Mouse (Mus musculus) liver (tissue): ENCODE data around the gene Sde2.

Experiments used
- DNase-seq: peaks from one replicate; pipeline ENCODE4 v3.0.0-alpha.2; 2020; ENCODE audit warnings: mixed read lengths

The Sde2 gene

DNA sequence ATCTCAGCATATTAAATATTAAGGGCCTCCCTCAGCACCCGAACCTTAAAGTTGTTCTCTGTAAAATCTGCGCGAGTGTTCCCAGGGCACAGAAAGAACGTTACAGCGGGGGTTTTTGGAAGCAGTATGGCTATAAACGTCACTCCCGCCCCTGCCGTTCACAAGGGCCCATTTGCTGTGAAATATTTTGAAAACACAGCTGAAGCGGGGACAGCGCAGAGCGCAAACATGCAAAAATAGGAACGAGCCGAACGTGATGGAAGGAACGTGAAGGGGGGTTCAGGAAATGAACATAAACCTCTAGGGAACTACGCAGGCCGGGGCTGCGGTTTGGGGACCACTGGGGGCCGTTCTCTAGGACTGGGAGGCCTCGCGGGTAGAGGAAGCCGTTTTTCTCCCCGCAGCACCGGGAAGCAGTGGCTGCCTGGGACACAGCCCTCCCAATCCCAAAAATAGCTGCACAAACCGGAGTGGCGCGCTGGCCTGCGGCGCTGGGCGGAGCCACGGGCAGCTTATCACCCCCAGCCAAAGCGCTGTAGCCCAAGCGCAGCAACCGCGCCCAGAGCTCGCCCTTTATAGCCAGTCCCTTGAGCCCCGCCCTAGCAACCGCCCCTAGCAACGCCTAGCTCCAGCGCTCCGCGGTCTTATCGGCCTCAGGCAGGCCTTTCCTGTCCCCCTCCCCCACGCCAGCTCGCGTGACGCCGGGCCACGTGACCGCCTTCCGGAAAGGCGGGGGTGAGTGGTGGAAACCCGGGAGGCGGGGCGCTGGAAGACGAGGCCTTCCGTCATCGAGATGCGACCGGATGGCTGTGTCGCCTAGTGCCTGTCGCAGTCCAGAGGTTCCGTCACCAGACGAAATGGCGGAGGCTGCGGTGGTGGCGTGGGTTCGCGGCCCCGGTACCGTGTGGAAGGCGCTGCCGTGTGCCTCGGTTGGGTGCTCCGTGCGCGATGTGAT is at the start of gene Sde2:
Sde2 (plus strand) TSS at position 812 of the 955 bp plus-strand sequence.
- peak; percentile 100 for DNase-seq

DNA sequence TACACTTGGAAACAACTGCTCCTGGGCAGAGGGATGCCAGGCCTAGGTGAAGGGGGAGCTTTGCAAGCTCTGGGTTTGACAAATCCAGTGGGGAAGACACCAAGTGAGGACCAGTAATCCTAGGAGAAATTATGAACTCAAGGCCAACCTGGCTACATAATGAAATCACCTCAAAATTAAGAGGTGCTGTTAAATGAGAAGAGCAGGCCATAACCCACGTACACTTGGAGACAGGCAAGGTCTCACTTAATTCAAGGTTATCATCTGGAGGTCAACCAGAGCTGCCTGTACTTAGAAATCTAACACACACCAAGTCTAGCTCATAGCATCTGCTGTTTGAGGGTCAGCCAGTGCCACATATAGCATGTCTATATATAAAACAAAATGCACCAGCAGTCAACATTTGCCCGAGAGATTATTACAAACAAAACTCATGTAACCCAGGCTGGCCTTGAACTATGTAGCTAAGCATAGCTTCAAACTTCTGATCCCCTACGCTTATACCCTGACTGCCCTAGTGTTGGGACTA is 49.4 kb upstream of the Sde2 start:
- no peak for DNase-seq

DNA sequence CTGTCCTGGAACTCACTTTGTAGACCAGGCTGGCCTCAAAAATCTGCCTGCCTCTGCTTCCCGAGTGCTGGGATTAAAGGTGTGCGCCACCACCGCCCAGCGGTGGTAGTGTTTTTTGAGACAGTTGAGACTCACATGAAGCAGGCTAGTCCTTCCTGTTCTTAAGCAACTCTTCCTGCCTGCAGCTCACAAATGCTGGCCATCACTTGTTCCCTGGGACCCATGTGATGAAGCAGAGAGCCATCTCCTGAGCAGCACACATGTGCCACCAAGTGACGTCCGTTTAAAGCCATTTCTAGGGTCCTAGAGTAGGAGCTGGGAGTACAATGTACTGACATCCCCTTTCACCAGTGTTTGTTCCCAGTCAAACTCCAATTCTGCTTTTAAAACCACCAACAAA is 47.0 kb upstream of the Sde2 start:
- DNase-seq, result no peak

DNA sequence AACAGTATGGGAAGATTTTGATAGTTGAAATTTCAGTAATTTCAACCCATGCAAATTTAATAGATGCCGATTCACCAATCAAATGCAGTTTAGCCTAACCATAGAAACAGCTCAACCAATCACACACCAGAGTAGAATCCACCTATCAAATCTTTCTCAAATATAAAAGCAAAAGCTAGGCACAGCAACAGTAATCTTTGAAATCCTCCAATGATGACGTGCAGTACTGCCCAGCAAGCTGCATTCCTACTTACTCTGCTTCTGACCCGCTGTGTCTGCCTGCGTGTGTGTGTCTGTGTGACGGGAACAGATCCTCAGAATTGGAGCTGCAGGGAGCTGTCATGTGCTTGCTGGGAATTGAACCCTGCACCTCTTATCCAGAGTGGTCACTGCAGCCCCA is 42.1 kb upstream of the Sde2 start:
- no peak for DNase-seq

DNA sequence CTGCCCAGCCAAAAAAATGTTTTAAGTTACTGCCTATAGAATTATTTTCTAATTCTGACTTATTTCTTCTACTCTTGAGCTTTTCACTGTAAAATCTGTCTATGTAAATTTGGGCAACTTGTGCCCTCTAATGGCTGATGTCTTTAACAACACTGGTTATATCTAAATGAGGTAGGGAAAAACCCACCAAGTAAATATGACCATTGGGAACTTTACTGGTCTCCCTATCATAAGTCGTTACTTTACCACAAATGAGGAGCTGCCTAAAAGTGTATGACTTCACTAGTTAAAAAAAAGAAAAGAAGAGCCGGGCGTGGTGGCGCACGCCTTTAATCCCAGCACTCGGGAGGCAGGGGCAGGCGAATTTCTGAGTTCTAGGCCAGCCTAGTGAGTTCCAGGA is 40.0 kb upstream of the Sde2 start:
- no peak for DNase-seq

DNA sequence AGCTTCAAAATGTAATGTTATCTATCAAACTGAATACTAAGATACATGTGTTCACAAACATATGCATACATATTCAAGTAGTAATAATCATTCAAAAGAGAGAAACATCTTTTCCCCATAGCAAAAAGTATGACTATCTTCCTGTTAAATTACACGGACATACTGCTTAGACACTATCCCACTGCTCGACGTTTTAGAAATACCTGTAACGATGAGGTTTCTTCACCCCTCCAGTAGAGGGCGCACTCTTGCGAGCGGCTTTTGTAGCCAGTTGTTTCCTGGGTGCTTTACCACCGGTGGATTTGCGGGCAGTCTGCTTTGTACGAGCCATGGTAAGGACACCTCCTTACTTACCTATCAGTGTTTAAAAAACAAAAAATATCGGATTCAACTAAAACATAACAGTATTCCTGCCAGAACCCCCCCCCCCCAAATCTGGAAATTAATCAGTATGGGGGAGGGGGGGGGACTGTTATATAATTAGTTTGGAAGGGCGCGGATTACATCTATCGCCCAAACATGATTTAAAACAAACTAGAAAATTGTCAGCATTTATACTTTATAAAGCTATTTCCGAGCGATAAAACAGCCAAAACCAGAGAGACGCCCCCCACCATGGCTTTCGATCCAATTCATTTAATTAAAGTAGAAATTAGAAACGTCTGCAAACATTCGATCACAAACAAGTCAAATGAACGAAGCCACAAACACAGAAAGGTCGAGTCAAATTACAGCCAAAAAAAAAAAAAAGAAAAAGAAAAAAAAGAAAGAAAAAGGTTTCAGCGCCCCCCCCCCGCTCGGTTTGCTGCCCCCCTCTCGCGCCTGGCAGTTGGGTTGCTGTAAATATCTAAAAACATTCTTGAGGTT is 39.1 kb upstream of the Sde2 start:
- no peak for DNase-seq

DNA sequence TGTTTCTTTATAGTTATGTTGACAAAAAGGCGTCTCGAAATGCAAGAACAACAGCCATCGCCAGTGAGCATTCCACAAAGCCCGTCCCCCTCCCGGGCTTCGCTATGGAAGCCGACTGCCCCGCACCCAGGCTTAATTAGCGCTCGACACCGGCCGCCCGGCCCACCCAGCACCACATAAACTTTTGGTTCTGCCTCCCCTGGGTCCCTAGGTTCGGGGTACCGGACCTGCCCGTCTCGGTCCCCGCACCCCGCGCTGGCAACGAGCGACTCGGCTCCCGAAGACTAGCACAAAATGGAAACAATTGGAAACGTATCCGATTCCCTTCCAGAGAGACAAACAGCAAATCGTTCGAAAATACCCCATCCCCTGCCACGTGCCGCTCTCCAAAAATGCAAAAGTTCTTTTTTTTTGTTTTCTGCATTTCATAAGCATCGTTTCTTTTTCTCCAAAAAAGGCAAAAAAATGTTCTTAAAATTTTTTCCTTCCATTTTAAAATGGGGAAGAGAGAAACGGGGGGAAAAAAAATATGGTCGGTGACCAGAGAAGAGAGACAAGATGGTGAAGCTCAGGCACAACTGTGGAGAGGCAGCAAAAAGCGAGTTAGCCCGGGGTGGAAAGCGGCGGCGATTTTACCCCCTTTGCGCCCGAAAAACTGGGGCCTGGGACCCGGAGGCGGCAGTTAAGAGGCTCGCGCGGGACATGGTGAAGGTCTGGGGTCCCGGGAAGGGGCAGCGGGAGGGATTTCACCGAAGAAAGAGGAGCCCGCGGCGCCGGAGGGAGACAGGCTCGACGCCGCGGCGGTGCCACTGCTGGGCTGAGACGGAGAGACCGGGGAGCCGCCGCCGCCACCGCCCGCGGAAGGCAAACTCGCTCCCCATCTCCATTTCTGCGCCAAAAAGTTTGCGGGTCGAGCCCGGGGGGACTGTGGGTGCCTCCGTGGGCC is 38.2 kb upstream of the Sde2 start:
- DNase-seq, result peak; percentile 74

DNA sequence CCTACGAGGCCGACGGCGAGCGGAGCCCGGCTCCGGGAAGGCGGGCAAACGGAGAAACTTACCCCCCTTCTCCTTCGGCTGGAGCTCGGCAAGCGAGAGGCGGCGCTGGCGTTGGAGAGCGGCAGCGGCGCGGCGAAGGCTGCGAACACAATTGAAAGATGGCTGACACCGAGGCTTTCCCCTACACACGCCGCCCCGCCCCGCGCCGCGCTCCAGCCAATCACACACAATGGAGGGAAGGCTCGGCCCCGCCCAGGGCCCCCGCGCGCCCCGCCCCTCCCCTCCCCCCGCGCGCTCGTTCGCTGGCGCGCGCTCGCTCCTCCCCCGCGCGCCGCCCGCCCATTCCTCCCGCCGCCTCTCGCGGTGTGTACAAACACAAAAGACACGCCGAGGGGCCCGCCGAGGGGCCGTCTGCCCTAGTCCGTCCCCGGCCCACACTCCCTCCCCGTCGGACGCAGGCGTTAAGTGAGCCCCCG is 37.5 kb upstream of the Sde2 start:
- DNase-seq, result peak; percentile 98

DNA sequence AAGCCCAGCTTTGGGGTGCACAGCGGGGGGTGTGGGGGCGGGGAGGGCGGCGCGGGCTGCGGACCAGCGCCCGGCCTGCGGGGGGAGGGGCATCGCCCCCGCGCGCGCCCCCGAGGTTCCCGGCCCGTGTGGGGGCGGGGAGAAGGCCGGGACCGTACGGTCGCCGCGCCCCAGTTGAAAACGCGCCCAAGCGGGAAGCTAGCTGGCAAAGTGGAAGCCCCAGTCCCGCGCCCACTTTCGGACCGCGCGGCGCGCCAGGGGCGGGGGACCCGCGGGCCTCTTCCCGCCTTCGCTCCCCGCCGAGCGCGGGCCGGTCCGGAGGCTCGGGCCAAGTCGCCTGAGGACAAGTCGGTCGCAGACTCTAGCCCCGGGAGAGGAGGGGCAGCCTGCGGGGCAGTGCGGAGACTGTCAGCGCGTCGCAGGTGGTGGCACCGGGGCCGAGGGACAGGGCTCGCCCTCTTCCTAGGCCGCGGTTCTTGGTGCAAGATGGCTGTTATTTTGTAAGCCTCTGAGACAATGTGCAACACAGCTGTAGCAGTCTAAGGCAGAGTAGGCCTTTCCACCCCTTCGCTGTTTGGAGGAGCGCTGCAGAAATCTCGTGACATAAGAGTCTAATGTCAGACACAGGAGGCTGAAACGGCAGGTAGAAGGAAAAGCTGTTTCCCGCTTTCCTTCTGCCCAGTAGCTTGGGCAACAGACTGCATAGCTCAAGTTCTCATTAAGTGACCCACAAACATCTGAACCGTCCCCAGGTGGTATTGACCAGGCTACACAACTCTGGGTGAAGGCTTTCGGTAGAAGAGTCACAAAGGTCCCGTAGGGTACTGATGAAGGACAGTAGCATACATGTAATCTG is 36.8 kb upstream of the Sde2 start, which contains the start of gene H3f3a:
H3f3a (minus strand) TSS at position 59 of the 856 bp plus-strand sequence.
- DNase-seq, result peak; percentile 89

DNA sequence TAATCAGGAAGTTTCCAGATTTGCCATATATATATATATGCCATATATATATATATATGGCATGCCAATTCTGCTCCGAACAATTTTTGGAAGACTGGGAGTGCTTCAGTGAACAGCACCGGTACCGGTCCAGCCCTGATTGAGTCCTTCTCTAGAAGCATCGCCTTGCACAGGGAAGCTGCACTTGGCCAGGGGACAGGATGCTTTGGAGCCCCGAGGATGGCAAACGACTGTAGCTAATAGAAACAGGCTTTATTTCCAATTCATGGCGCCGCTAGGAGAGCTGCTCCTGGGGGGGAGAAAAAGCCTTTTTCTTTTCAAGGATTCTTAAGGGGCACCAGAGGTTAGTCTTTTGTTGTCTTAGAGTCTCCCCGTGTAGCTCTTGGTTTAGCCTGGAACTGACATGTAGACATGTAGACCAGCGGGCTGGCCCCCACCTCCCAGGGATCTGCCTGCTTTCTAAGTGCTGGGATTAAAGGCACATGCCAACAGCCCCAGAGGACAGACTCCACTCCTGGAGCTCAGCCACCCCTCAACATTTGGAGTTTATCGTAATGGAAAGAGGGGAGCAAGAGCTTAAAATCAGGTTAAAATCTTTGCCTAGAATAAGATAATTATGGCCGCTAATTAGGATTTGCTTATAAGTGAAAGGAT is 35.4 kb upstream of the Sde2 start:
- no peak for DNase-seq

DNA sequence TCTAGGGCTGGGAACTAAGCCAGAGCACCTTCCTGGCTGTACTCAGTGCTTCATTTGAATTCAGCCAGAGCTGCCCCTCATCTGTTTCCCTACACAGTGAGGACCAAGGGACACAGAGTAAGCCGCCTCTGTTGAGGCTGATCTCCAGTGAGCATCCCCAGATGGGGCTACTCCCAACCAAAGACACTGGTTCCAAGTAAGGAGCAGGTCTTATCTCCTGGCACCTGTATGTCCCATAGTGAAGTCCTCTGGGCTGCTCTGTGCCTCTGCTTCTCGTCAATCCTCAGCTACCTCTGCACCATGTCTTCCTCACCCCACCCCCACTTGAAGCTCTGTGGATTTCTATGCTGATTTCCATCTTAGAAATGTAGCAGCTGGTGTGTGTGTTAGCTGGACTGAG is 32.9 kb upstream of the Sde2 start:
- DNase-seq, result peak; percentile 80

DNA sequence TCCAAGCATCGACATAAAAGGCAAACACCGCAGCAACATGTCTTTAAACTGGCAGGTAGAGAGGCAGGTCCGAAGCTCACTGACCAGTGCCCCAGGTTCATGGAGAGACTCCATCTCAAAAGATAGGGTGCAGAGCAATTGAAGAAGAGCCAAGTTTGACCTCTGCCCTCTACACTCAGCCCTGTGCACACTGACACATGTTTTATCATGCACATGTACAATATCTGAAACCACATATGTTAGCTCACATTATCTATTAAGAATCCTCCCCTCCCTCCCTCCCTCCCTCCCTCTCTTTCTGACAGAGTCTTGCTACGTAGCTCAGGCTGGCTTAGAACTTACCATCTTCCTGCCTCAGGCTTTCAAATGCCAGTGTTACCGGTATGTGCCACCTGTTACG is 29.8 kb upstream of the Sde2 start:
- DNase-seq, result peak; percentile 68

DNA sequence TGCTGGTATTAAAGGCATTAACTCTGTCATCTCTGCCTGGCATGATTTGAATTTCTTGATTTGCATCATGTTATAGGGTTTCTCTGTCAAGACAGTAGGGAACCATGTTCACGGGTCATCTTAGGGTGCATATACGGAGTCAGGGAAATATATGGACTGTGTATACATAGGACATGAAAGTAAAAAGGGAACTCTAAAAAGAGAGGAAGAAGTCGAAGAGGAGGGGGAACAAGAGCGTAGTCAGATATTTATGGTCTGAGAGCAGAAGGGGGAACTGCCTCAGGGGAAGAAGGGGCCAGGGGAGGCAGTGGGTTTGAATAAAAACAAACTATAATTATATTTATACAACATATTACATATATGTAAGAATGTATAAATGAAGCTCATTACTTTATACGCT is 28.7 kb upstream of the Sde2 start:
- DNase-seq, result no peak

DNA sequence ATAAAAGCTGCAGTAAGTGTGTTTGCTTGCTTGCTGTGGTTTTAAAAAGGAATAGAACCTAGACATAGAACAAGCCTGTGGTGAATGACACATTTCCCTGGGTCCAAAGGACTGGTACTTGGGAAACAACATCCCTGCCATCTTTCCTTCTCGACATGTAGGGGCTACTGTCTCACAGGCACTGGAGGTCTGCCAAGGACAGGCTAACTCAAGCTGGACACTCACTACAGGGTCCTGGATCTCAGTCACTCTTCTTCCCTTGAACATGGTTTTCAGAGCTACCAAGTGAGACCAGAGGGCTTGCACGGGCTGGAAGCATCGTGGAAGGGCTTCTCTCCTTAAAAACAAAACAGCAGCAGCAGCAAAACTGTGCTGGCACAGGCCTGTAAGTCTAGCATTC is 27.2 kb upstream of the Sde2 start:
- no peak for DNase-seq

DNA sequence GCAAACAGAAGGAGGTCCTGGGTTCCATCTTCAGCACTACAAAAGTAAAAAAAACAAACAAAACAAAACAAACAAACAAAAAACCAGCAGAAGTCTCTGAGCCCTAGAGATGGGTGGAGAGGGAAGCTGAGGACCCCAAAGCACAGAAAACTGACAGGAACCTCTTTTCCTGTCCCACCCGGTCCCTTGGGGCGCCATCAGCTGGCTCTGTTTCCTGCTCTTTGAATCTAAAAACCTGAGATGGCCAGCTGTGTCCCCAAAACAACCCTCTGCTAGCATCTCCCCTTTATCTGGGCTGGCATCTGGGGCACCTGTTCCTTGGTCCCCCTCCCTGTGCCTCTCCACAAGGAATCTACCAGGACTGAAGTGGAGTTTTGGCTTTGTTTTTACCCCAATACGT is 26.2 kb upstream of the Sde2 start:
- DNase-seq, result no peak

DNA sequence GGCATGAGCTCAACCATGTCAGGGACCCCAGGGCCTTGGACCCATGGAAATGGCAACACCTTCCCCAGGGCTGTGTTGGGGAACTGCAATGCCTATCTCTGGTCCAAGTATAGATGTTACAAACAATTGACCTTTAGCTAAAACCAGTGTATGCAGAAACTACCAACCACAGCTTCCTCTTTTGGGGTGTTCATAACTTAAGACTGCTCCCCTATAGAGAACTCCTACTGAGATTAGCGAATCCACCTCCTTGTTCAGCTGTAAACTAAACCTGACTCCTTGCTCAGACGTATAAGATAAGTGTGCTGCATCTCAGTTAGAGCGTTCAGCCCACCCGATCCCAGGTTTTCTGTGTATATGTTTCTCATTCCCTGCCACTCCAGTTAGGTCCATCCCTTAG is 24.3 kb upstream of the Sde2 start:
- DNase-seq, result no peak

DNA sequence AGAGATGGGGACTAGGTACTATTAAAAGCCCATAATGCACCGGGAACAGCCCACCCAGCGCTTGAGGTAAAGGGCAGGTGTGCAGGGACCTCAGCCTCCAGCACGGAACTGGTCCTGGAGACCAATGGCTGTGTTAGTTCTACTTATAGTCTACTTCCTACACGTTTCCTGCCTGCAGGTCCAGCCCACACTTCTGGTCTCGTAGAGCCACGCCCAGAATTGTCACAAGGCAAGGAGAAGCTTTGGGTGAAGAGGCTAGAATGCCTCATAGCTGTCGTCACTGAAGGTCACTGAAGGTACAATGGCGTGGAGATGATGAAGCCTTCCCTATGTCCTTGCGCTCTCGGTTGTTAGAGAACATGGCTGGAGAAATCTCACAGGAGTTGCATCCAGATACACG is 21.2 kb upstream of the Sde2 start:
- DNase-seq, result peak; percentile 72

DNA sequence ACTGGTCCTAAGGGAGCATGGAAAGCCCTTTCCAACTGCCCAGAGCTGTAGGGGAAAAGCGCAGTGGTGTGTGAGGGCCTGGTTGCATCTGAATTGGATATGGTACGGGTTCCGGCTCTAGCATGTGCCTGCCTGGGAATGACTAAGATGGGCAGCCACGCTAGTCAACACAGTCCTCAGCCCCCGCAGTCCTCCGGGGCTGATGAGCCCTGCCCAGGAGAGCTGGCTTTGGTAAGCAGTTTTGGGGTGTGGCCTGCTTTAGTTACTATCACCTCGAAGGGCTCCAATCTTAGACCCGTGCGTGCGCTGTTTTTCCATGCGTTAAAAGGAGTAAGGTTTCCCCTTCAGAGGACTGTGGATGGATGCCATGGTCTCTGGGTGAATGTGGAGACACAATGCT is 20.8 kb upstream of the Sde2 start:
- DNase-seq, result peak; percentile 67

DNA sequence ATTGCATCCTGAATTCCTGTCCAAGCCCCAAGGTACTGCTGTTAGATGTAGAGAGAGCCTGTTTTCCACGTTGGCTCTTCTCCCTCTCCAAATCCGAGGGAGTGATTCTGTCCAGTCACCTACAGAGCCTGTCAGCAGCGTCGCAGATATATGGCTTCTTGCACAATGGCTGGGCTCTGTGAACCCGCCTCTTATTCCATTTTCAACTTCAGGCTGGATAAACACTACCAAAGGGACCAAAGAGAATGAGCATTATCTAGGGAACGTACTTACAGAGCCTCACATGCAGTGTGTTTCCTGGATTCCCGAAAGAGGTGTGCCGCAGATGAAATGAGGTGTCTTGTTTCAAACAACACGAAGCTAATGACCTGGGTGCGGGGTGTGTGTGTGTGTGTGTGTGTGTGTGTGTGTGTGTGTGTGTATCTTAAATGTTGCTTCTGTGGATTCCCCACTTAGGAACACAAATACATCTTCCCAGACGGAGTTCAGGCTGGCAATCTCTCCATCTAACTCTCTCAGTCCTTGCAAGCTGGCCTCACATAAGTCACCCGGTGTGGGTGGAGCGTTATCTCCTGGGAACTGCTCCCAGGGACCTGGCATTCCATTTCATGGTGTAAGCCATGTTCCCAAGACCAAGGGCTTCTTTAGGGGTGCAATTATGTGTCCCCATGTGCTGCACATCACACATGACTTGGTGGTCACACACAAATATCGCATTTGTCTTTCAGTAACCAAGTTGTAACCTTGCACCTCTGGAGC is 20.2 kb upstream of the Sde2 start:
- DNase-seq, result no peak
